Mouse (Mus musculus) 3T3-L1 (cell line): ENCODE results near the gene Nelfb.

Experiments used
- DNase-seq: peaks from one replicate; pipeline ENCODE4 v3.0.0-alpha.2; 2015; ENCODE audit warnings: low read depth, low spot score

Nelfb gene

DNA sequence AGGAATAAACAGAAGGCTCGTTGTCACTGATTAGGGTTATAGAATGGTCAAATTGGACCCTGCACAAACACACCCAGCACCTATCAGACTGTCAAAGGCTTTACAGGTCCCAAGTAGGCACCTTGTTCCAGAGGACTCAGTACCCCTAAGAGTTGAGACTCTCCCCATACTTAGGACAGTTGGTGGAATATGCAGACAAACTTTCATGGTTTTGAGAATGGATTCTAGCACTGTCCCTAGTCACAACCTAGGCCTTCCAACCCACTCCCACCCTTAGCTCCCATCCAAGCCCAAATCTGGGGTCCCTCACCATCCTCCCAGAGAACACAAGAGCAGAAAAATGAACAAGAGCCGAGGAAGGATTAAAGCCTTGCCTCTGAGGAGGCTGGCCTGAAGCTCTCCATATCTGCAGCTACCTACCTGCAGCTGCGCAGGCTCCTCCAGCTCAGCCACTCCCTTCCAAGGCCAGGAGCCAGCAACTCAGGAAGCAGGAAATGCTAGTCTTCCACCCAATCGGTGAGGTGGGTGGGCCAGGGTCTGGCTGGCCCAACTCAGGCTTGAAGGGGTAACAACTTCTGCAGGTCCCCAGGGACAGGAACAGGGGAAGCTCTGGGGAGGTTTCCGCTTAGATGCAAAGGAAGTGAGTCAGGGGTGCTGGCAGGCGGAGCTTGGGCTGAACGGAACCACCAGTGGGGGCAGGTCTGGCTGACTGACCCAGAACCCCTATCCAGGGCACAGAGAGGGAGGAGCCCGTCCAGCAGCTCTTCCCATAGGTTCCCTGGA is 14.9 kb downstream of the Nelfb start, which contains the start of gene Tor4a:
Tor4a (minus strand) TSS at position 715 of the 783 bp plus-strand sequence.
- DNase-seq, result peak; percentile 87

DNA sequence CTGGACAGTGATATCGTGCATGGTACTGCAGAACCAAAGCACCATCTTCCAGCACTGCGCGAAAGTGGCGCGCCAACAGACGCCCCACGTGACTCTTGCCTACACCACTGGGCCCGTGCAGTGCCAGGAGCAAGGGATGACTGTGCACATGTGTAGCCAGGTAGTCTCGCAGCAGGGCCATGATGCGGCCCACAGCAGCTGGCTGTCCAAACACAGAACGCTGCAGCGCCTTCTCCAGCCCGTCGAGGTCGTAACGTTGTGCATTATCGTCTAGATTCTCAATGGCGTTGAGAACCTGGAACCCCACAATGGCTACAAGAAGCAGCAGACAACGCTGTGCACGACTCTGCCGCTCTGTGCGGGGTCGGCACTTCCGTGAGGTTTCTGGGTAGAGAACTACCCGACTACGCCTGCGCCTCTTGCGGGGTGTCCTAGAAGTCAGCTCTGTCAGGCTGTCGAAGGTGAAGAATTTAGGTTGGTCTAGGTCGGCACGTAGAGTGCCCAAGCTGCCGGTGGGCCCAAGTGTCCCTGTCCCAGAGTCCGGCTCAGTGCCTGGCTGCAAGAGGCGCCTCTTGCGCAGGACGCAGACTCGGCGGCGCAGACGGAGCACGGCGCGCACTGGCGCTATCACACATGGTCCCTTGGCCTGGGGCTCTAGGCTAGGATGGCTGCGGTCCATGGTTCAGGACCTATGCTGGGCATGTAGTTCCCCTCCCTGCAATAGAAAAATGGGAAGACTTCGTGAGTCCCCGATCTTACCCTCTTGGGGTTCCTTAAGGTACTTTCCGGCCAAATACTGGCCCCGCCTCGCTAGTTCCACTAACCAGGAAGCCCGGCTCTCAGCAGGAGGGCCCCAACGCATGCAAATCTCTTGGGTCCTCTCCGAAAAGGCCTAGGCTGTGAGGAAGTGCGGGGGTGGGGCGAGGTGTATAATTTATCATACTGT is 15.8 kb downstream of the Nelfb start:
- no peak for DNase-seq

DNA sequence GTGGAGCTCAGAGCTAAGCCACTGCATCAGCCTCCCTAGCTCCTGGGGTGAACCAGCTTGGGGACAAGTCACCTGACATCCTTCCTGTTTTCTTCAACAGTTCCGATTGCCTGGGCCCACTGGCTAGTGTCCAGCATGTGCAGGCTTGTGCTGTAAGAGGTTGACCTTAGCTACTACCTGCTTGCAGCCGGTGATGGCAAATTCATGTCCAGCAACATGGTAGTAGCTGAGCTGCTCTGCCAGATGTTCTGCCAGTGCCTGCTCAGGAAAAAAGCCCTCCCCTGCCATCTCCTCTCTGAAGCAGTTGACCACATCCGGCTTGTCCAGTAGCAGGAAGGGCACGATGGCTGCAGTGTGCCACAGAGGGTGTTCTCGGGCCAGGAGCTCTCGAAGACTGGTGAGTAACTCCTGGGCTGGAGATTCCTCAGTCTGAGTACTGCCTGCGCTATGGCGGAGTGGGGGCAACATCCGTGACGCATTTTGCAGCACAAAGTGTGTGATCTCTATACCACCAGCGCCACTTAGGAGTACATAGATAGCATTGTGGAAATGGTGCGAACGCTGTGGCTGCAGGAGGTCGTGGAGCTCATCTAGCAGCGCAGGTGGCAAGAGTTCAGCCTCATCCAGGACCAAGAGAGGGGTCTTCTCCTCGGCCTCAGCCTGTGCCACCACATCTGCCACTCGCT is 16.7 kb downstream of the Nelfb start:
- DNase-seq, result no peak

DNA sequence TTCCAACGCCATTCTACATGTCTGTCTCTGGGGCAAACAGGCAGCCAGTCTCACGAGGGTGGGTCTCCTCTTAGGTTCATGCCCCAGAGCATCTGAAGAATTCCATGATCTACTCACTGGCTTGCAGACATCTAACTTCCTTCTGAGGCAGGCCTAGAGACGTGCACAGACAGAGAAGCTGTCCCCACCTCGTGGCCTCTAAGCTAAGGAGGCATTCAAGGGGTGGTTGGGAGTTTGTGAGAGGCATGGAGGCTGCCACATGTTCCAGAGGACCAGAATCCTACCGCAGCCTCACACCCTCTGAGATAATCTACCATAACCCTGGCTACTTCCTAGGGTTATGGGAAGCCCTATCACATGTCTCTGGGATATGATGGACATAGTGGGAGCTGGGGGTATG is 17.3 kb downstream of the Nelfb start:
- no peak for DNase-seq

DNA sequence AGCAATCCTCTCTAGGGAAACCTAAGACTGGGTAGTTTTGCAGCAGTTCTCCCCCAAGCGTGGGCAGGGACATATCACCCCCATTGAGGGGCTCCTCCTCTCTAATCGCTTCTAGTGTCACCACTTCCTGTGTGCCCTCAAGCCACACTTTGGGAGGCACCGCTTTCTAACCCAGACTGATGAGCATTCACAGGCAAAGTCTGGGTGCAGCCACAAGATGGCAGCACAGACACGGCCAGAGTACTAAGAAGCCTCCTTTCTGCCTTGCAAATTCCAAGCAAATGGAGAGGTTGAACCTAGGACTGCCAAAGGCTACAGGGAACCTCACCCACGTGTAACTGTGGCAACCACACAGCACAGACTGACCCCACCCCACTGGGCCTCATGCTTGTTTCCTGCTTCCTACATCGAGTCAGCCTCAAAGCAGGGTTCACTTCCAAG is 17.9 kb downstream of the Nelfb start:
- peak; percentile 95 for DNase-seq

DNA sequence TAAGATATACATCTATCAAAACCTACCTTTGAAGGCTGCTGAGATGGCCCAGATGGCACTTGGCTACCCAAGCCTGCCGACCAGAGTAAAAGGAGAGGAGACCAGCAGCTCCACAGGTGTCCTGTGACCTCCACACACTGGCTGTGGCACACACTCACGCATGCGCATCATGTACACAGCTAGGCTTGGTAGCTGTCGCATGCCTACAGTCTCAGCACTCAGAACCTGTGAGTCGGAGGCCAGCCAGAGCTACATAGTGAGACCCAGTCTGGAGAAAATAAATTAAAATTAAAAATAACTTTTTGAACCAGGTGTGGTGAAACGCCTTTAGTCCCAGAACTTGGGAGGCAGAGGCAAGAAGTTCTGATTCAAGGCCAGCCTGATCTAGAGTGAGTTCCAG is 23.4 kb downstream of the Nelfb start:
- DNase-seq, result no peak

DNA sequence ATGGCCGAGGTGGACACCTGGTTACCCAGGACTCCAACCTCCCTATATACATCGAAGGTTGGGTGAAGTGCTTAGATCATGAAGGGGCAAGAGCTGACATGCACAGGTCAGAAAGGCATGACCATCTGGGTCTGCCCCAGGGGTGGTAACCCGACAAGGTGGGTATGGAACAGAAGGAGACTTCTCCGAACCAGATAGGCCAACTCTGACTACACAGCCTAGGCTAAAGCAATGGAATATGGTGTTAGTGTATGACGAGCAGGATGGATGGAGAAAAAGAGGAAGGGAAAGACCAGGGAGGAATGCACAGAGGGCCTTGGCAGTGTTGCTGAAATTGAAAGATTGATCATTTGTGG is 24.7 kb downstream of the Nelfb start:
- no peak for DNase-seq

DNA sequence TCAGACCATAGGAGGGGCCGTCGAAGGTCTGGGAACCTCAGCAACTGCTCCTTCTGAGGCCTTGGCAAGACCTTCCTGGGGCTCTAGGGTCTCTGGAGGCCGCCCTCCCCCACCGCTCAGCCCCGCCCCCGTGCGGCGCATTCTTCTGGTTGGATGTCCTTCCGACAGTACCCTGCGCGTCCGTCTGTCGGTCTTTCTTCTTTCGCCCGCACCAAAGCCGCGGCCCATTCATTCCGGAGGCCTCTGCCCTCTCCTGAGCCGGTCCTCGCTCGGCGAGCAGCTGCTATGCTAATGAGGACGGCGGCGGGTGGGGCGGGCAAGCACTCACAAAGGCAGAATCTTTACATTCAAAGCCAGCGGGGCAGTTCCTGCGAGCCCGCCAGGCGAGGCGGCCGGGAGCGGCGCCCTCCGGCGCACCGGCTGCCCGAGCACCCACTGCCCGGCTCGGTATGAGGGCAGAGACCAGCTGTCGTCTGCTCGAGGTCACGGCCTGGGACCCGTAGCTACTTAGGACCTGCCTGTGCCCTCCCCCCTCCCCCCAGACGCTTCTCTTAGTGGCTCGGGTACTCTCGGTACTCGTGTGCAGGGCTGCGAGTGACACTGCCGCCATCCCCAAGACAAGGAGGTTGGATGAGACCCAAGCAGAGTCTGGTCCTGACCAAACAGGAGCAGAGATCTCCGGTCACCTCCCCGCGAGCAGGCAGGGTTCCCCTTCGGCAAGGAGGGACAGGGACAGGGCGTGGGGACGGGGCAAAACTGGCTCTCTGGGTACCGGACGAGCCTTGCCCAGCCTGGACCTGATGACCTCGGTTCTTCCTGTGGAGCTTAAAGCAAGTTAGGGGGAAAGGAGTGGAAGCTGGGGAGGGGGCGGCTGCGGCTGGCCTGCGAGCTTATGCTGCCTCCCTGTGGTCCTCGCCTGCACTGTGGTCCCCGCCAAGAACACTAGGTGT is 25.4 kb downstream of the Nelfb start:
- no peak for DNase-seq

DNA sequence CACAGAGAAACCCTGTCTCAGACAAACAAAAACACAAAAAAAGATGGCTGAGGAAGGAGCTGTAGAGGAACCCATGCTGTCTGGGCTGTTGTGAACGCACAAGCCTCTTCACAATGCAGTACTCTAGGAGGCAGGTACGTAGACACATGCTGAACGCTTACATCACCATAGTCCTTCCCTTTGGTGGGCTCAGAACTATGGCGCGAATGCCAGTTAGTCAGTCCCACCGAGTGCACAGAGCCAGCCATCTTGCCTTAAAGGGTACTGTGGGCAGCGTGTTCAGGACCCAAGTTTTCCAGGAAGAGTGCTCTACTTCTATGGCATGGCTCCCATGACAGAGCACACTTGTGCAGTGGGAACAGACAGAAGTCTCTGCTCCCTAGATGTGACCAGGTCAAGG is 26.8 kb downstream of the Nelfb start:
- DNase-seq, result no peak

DNA sequence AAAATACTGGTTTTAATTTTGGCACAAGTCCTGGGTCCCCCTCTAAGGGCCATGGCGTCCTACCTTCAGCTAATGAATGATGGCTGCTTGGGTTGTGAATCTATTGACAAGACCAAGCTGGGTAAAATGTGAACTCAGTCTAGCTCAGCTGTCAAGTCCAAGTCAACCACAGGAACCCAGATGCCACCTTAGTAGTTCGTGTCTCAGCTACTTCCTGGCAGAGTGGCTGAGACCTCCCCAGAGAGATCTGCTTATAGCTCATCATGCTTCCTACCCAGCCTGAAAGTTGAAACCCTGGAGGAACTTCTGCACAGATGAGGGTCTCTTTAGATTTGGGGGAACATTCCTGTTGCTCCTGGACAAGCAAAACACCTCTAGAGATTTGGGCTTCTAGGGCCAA is 28.0 kb downstream of the Nelfb start:
- no peak for DNase-seq

DNA sequence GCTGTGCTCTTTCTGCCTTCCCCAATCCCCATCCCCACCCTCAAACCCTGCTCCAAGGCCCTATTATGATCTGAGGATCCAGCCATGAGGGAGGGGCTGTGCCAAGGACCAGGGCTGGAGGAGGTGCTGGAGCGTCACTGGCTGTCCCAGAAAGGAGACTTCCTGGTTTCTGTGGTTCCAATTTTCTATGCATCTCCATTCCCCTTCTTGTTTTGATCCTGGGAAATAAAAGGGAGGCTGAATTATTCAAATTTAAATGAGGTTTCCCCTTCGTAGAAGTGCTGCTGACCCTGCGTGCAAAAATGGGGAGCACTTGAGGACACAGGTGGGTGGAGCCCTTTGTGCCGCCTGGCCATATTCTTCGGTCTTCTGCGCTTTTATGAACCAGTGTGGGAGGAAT is 28.6 kb downstream of the Nelfb start:
- DNase-seq, result no peak

DNA sequence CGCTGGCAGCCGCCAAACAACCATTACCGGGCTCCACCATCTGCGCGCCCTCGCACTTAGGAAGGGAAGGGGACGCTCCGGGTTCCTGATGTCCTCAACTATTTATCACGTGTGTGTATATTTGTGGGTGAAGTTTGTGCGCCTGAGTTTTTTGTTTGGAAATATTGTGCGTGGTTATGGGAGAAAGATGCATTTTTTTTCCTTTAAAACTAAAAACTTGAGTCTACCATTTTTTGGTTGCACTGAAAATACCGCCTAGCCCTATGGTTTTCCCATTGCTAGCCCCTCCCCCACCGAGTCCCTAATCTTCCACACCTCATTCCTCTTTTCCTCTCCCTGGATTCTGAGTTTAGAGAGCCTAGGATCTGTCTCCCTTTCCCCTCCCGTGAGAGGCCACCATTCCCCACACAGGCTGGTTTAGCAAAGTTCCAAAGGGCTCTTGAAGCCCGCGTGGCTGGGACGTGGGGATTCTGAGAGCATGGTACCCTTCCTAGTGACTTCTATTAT is 29.3 kb downstream of the Nelfb start:
- DNase-seq, result no peak

DNA sequence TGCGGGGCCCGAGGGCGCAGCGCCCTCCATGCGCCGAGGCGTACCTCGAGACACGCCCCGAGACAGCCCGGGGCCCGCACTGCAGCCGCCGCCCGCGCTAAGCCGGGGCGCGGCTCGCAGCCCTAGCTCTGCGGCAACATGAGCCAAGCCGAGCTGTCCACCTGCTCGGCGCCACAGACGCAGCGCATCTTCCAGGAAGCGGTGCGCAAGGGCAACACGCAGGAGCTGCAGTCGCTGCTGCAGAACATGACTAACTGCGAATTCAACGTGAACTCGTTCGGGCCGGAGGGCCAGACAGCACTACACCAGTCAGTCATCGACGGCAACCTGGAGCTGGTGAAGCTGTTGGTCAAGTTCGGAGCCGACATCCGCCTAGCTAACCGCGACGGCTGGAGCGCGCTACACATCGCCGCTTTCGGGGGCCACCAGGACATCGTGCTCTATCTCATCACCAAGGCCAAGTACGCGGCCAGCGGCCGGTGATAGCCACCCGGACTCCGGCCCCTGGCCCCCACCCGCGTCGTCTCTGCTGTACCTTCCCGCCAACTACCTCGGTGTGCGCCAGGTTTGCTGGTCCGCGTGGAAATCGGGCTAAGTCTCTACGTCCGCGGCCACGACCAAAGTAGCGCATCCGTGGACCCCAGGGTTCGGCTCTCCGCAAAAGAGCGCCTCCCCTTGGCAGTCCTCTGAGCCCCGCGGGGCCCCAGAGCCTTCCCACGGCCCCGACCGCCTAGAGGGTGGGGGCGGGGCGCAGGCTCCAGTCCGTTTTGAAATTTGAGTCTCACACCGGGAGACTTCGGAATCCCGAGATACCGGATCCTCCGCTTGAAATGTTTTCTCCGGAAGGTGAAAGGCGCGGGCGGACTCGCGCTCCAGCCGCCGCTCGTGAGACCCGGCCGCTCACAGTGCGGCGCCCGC is 30.1 kb downstream of the Nelfb start:
- no peak for DNase-seq

DNA sequence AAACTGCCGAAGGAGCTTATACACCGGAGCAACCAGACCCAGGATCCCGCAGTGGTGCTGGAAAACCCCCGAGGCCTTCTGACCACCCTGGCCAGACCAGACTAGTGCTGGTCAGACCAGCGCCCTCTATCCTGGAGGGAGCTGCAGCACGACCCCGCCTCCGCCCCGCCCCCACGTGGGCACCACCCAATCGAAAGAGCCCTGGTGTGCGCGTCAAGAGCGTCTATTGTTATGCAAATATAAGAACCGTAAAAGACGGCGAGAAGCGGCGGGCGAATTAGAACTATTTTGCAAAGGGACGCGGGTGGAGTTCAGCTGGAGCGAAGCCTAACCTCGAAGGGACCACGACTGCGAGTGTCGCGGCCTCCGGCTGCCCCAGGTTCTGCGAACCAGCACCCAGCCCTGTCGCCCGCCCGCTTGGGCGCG is 30.8 kb downstream of the Nelfb start, which contains the start of gene Nrarp:
Nrarp (plus strand) TSS at position 281 of the 426 bp plus-strand sequence.
- no peak for DNase-seq

DNA sequence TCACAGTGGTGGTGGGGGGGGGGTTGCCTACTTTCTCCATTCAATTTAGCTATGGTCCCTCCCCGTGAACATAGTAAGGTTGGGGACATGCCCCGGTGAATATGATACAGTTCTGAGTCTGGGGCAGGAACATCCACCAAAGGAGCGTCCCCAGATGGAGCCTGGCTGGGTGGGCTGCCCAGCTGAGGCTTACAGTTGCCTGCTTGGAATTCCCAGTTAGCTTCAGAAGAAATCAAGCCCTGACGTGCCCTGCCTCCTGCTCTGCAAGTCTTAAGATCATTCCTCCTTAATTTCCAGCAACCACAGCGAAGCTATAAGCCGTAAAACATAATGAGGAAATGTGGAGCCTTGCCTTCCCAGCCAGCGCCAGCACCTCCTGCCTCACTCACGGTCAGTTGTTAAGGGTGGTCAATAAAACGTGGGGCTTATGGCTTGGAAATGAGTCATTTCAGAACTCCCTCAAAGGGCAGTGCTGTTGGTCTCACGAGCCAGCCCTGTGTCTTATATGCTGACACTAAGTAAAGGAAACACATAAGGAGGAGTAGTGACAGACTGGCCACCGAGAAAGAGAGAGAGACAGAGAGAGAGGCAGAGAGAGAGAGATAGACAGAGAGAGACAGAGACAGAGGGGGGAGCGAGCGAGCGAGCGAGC is 31.6 kb downstream of the Nelfb start:
- no peak for DNase-seq

DNA sequence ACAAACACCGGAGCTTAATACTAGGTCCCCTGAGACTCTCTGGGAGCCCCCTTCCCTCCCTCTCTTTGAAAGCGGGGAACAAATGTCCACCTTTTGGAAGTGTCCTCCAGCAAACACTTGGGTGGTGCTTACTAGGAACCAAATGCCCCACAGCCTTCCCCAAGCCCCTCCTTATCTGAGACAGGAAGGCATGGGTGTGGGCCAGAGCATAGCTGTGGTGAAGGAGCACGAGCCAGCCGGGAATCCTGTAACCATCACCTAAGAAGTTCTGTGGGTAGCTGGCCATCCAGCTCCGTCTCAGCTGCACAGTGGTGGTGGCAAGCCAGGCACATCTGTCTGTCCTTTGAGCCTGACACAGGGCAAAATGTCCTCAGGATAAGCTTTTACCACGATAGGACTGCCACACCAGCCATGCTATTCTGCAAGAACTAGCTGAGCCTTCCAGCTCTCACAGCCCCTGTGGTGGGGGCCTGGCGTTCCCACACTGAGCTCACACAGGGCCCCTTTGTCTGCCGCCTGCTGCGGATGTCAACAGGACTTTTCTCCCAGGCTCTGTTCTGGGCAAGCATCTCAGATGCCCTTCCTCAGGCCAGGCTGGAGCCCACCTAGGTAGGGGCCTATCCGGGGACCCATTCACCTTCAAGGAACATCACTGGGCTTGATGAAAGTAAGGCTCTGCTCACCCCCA is 32.9 kb downstream of the Nelfb start:
- DNase-seq, result no peak

DNA sequence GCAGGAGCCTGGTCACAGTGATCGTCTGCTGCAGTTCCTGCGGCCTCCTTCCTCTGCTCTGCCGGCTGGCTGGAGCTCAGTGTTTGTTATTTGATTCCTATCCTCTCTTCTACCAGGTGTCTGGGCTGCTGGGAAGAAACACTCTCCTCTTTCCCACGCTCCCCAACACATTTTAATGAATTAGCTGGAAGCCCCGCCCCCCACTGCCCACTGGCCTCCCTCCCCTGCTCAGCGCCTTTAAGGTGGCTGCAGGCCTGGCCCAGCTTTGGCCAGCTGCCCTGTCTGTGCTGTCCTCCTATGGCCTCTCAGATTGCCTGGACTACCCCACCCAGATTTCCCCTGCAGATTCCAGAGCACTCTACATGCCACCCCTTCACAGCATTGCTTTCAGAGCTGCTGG is 33.6 kb downstream of the Nelfb start:
- no peak for DNase-seq

DNA sequence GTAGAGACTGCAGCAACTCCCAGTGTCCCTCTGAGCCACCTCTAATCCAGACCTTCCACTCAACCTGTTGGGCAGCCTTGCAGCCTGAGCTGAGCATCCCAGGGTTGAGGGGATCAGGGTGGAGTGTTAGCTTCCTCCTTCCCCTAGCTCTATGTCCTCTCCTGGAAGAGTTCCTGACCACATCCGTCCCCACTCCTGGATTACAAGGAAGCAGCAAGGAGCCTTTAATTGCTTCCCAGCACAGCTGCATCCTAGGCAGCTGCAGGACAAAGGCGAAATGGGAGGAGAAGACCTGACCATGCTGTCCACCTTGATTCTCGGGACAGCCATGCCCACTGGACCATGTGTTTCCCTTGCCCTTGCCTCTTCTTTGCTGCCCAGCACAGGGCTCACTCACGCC is 34.2 kb downstream of the Nelfb start:
- no peak for DNase-seq
